Mouse (Mus musculus): ENCODE measurements around the gene Itga5. TPM values are rescaled to one million over a fixed set of nuclear protein-coding genes. Genes with fewer than 3 reads are reported as not detected.

Itga5 gene
- polyA plus RNA-seq, 1 experiment from 2014 or later, result 42.3 TPM

DNA sequence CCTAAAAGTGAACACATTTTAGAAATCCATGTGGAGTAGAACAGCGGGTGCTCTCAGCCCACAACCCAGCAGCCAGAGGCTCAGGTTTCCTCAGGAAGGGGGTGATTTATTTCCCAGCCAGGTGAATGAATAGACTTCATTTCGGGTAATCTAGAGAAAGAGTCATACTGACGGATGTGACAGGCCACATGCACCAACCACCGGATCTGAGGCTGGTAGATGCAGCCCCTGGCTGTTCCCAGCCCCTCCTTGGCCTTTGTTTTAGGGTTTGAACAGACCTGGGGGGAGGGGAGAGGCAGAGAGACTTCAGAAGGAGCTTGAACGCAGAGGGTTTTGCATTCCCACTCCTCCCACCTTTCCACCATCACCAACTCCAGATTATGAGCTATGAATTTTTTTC is 70.7 kb downstream of the Itga5 start:
- H3K36me3 ChIP-seq (ENCODE audit: control insufficient read depth, insufficient read depth, low read length), result peaks cover 32% of the 10 kb centered on the region
- no peaks in the 10 kb centered on the region for H3K9me3 ChIP-seq (ENCODE audit: control insufficient read depth, low read length)
- H3K27me3 ChIP-seq (ENCODE audit: control insufficient read depth, insufficient read depth, low read depth, low read length), result no peaks in the 10 kb centered on the region
- H3K4me1 ChIP-seq (replicated peaks; ENCODE audit: control insufficient read depth, insufficient read depth, low read length), result peaks cover 36% of the 10 kb centered on the region
- ATAC-seq (ENCODE audit: low read depth), result no peak
- peak overlapping the region; percentile 14; the same call in 1 of the 2 replicates for H3K9ac ChIP-seq (ENCODE audit: low read length)
- H3K4me3 ChIP-seq (ENCODE audit: low read length), result no peak overlapping the region
- WGBS, result 15% methylated on average over 5 of the region's 5 CpGs
- H3K27ac ChIP-seq (ENCODE audit: low read length), result peak overlapping the region; percentile 70
- no peak overlapping the region for H3K4me2 ChIP-seq (ENCODE audit: low read depth, low read length)

DNA sequence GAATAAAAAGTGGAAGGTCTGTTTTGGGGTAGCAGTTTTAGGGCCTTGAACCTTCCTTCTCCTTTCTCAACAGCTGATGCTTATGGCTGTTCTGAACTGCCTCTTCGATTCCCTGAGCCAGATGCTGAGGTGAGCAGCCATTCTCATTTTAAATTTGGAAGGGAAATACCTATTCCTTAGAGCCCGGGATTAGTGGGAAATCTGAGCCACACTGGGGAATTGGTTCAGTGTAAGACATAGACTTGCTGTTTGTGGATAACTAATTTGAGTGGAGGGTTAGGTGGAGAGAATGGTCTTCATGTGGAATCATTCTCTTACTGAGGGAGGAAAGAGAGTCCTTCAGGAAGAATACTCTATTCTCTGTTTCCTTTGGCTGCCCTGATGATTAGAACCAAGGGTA is 71.9 kb downstream of the Itga5 start:
- Histone ChIP-seq H3K27me3 (ENCODE audit: control insufficient read depth, insufficient read depth, low read depth, low read length) (no peaks in the 10 kb centered on the region), H3K36me3 (ENCODE audit: control insufficient read depth, insufficient read depth, low read length) (peaks cover 36% of the 10 kb centered on the region), H3K4me1 (replicated peaks; ENCODE audit: control insufficient read depth, insufficient read depth, low read length) (peaks cover 24% of the 10 kb centered on the region), H3K9ac (ENCODE audit: low read length) (no peak overlapping the region), H3K4me2 (ENCODE audit: low read depth, low read length) (no peak overlapping the region), H3K9me3 (ENCODE audit: control insufficient read depth, low read length) (no peaks in the 10 kb centered on the region), H3K27ac (ENCODE audit: low read length) (no peak overlapping the region), H3K4me3 (ENCODE audit: low read length) (no peak overlapping the region)
- ATAC-seq (ENCODE audit: low read depth), result no peak
- WGBS, result 86% methylated on average over 2 of the region's 2 CpGs

Small RNA genes lying within 50 kb of the gene (microRNA-seq; reads per million reads assigned to microRNA genes)
- not detected for gene Mir6963

Other genes with a start within 250 kb of the Itga5 start
- 17.4 and 20.7 TPM in 2 replicates for gene Smug1, start 199.7 kb downstream of the Itga5 start, polyA plus RNA-seq (2015; fragmentation: Nextera tagmentation; extraction: Ambion mirVana)
- 99.2 and 102 TPM in 2 replicates for gene Cbx5, start 126.9 kb downstream of the Itga5 start, polyA plus RNA-seq (2015; fragmentation: Nextera tagmentation; extraction: Ambion mirVana)
- gene Hnrnpa1, start 126.3 kb downstream of the Itga5 start, polyA plus RNA-seq (2015; fragmentation: Nextera tagmentation; extraction: Ambion mirVana), result 728 and 785 TPM in 2 replicates
- gene Nfe2, start 108.4 kb downstream of the Itga5 start, polyA plus RNA-seq (2015; fragmentation: Nextera tagmentation; extraction: Ambion mirVana), result 4.3 and 6.9 TPM in 2 replicates
- gene Copz1, start 94.0 kb downstream of the Itga5 start, polyA plus RNA-seq (2015; fragmentation: Nextera tagmentation; extraction: Ambion mirVana), result 282 and 290 TPM in 2 replicates
- gene Gpr84, start 56.2 kb downstream of the Itga5 start, polyA plus RNA-seq (2015; fragmentation: Nextera tagmentation; extraction: Ambion mirVana), result 0.44 TPM in 1 of 2 replicates, not detected in the other
- gene Zfp385a, start 26.7 kb downstream of the Itga5 start, polyA plus RNA-seq (2015; fragmentation: Nextera tagmentation; extraction: Ambion mirVana), result 7.6 and 8.6 TPM in 2 replicates
- 0.64 TPM in 1 of 2 replicates, not detected in the other for gene Gtsf1, start 63.7 kb upstream of the Itga5 start, polyA plus RNA-seq (2015; fragmentation: Nextera tagmentation; extraction: Ambion mirVana)
- not detected in 2 replicates for gene Gtsf2, start 81.7 kb upstream of the Itga5 start, polyA plus RNA-seq (2015; fragmentation: Nextera tagmentation; extraction: Ambion mirVana)
- gene Nckap1l, start 87.0 kb upstream of the Itga5 start, polyA plus RNA-seq (2015; fragmentation: Nextera tagmentation; extraction: Ambion mirVana), result 3.3 and 4.2 TPM in 2 replicates
- 2.3 and 2.8 TPM in 2 replicates for gene Pde1b, start 136.3 kb upstream of the Itga5 start, polyA plus RNA-seq (2015; fragmentation: Nextera tagmentation; extraction: Ambion mirVana)
- 6.9 and 8.2 TPM in 2 replicates for gene Ppp1r1a, start 171.2 kb upstream of the Itga5 start, polyA plus RNA-seq (2015; fragmentation: Nextera tagmentation; extraction: Ambion mirVana)
- not detected in 2 replicates for gene Glycam1, start 198.3 kb upstream of the Itga5 start, polyA plus RNA-seq (2015; fragmentation: Nextera tagmentation; extraction: Ambion mirVana)

Data from lung, embryonic 16.5 days (tissue).